Mouse (Mus musculus) neutrophil, adult 59 days (primary cell): ENCODE measurements around the gene Smim24. TPM values are rescaled to one million over a fixed set of nuclear protein-coding genes. Genes with fewer than 3 reads are reported as not detected.

ENCODE experiments used
- total RNA-seq, 2 experiments: library from RNA; stranded (reverse); gene quantifications; 1 replicate in 1 of 2; 2 replicates in 1 of 2; pipeline ENCODE4 v1.2.4; 2023

The Smim24 gene
- 1 to 10 TPM; 5.6 to 9.3 TPM for total RNA-seq

DNA sequence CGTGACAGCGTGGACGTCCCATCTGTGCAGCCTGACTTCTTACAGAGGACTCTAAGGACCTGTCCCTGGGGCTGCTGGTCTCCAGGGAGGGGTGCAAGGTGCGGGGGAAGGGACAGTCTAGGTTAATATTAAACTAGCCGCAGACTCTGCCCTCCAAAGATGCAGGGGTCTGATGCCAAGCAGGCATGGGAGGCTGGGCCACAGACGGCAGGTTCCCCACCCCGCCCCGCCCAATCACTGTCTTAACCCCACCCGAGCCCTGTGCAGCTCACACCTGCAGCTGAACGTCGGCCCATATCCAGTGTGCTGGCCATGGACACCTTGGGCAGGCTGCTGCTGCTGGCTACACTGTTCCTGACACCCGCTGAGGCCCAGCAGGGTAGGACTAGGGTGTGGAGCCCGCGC, at the start of gene Smim24:
TSS of gene Smim24 (plus strand) at position 271 of the 405 bp plus-strand sequence.

GRCm38 (mm10) chr10:81350351-81351063, 42.3 kb upstream of the Smim24 start, which contains the start of gene Hmg20b:
TSS of gene Hmg20b (minus strand) at chr10:81350480.

DNA sequence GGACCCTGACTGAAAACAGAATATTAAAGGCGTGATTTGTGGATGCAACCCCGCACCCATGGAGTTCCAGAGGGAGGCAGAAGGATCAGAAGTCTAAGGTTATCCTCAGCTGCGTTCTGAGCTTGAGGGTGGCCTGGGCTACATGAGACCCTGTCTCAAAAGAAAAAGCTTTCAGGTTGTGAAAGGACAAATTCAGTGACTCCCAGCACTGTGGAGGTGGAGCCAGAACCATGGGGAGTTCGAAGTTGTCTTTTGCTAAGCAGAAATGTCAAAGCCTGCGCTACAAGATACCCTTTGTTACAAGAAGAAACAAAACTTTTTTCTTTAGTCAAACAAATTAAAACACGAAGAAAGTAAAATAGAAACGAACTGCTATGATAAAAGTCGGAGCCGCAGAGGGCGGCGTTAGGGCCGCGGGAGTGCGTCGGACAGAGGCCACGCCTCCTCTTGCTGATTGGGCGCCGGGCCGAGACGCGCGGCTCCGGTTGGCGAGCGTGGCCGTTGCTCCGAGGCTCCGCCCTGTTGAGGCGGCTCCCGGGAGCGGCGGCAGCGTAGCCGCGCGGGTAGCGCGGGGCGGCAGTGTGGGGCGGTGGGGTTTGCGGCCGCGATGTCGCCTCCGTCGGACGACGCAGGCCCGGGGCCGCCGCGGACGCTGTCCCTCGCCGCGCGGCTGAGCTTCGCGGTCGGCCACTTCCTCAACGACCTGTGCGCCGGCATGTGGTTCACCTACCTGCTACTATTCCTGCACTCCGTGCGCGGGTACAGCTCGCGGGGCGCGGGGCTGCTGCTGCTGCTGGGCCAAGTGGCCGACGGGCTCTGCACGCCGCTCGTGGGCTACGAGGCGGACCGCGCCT, 35.6 kb upstream of the Smim24 start, which contains the start of gene Mfsd12:
TSS of gene Mfsd12 (plus strand) at position 501 of the 854 bp plus-strand sequence.

GRCm38 (mm10) chr10:81365672-81366476, 27.0 kb upstream of the Smim24 start, which contains the start of gene 4930404N11Rik:
TSS of gene 4930404N11Rik (minus strand) at chr10:81365816.

GRCm38 (mm10) chr10:81377793-81378552, 14.9 kb upstream of the Smim24 start, which contains the start of gene Fzr1:
TSS of gene Fzr1 (minus strand) at chr10:81378516.

DNA sequence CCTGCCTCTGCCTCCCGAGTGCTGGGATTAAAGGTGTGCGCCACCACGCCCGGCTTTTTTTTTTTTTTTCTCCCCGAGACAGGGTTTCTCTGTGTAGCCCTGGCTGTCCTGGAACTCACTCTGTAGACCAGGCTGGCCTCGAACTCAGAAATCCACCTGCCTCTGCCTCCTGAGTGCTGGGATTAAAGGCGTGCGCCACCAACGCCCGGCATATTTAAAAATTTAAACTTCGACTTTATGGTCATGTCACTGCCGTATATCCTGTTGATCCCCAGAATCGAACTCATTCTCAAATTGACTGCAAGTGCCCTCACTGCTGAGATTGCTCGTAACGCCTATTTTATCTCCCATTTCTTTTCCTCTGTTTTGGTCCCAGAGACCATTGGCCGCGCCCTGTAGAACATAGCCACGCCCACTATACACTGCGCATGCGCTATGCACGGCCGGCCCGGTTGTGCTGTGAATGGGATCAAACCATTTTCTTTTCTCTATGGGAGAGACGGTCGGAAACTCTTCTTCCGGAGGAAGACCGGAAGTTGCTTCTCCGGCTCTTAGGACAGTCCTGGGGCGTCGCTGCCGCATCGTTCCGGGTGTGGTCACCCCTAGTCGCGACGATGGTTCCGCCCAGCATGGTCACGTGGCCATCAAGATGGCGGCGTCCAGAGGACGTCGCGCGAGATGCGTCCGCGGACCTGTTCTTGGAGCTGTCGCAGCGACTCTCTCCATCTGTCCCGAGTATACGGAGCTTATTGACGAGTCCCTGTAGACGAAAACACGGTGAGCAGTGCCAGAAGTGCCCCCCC, 8.8 kb upstream of the Smim24 start, which contains the start of the genes Dohh and Gm48551:
TSS of gene Dohh (plus strand) at position 627 of the 803 bp plus-strand sequence.
TSS of gene Gm48551 (plus strand) at position 665 of the 803 bp plus-strand sequence.

DNA sequence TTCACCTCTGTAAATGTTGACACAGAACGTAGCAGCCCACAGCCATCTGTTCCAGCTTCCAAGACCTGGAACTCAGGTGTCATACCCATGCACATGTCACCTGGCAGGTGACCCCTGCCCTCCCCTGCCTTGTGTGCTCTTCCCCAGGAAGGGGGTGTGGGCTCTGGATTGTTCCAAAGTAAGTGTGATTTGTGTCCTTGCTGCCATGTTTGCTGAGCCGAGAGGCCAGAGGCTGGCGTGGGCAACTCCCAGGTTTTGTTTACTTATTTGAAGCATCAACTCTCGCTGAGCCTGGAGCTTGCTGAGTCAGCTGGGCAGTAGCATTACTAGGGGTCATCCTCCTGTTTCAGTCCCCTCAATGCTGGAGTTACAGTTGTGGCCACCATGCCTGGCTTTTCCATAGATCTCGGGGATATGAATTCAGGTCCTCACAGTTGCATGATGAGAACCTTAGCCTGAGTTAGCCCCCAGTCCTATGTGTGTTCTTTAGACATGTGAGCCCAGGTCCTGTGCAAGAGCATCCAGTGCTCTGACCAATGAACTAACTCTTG, 4.3 kb upstream of the Smim24 start, which contains the start of gene Gm48552:
TSS of gene Gm48552 (plus strand) at position 501 of the 551 bp plus-strand sequence.

Other genes with a start within 250 kb of the Smim24 start
- 10 to 100 TPM; 27.4 to 29.6 TPM for gene Pias4, start 225.1 kb upstream of the Smim24 start, total RNA-seq
- 100 to 1,000 TPM; 738 to 811 TPM for gene Eef2, start 216.4 kb upstream of the Smim24 start, total RNA-seq
- 10 to 100 TPM; 26.7 to 27.9 TPM for gene Dapk3, start 210.0 kb upstream of the Smim24 start, total RNA-seq
- gene 4930442H23Rik, start 209.2 kb upstream of the Smim24 start, total RNA-seq = not detected
- not detected for gene Nmrk2, start 191.0 kb upstream of the Smim24 start, total RNA-seq
- not detected for gene Atcay, start 162.2 kb upstream of the Smim24 start, total RNA-seq
- 1 to 10 TPM in 1 of 2 experiments, under 1 TPM in 1; 0.24 to 1.1 TPM for gene Zfr2, start 159.9 kb upstream of the Smim24 start, total RNA-seq
- gene Matk, start 140.1 kb upstream of the Smim24 start, total RNA-seq = 10 to 100 TPM in 1 of 2 experiments, 1 to 10 TPM in 1; 5.1 to 10.3 TPM
- gene Mrpl54, start 126.1 kb upstream of the Smim24 start, total RNA-seq = 10 to 100 TPM; 33.8 to 41.6 TPM
- gene Apba3, start 126.1 kb upstream of the Smim24 start, total RNA-seq = 10 to 100 TPM; 26.1 to 28.4 TPM
- gene Tjp3, start 101.5 kb upstream of the Smim24 start, total RNA-seq = 1 to 10 TPM; 5.1 to 5.4 TPM
- 10 to 100 TPM; 92.2 TPM for gene Pip5k1c, start 100.1 kb upstream of the Smim24 start, total RNA-seq
- 10 to 100 TPM; 25.0 to 30.3 TPM for gene Cactin, start 71.9 kb upstream of the Smim24 start, total RNA-seq
- under 1 TPM; 0.49 to 0.58 TPM for gene Tbxa2r, start 64.3 kb upstream of the Smim24 start, total RNA-seq
- not detected for gene Gipc3, start 49.8 kb upstream of the Smim24 start, total RNA-seq
- gene Hmg20b, start 42.6 kb upstream of the Smim24 start, total RNA-seq = 10 to 100 TPM; 41.7 to 57.4 TPM
- gene Mfsd12, start 35.6 kb upstream of the Smim24 start, total RNA-seq = 10 to 100 TPM; 16.0 to 20.4 TPM
- 1 to 10 TPM; 4.5 to 5.1 TPM for gene 4930404N11Rik, start 27.2 kb upstream of the Smim24 start, total RNA-seq
- gene Fzr1, start 14.5 kb upstream of the Smim24 start, total RNA-seq = 10 to 100 TPM; 49.9 to 55.8 TPM
- 10 to 100 TPM; 16.9 to 19.6 TPM for gene Dohh, start 8.6 kb upstream of the Smim24 start, total RNA-seq
- 1 to 10 TPM in 1 of 2 experiments, under 1 TPM in 1; 0.35 to 1.0 TPM for gene Gm48551, start 8.6 kb upstream of the Smim24 start, total RNA-seq
- not detected for gene Gm48552, start 4.0 kb upstream of the Smim24 start, total RNA-seq
- 10 to 100 TPM; 59.7 to 65.2 TPM for gene Nfic, start 62.6 kb downstream of the Smim24 start, total RNA-seq
- under 1 TPM in 1 of 2 experiments, not detected in 1; 0.46 TPM for gene Celf5, start 89.7 kb downstream of the Smim24 start, total RNA-seq
- gene Ncln, start 103.3 kb downstream of the Smim24 start, total RNA-seq = 100 to 1,000 TPM; 112 to 133 TPM
- 10 to 100 TPM; 68.9 to 87.5 TPM for gene S1pr4, start 107.1 kb downstream of the Smim24 start, total RNA-seq
- 10 to 100 TPM; 36.8 to 37.6 TPM for gene Gna15, start 131.2 kb downstream of the Smim24 start, total RNA-seq
- 10 to 100 TPM in 1 of 2 experiments, 1 to 10 TPM in 1; 9.7 to 13.9 TPM for gene Gna11, start 152.1 kb downstream of the Smim24 start, total RNA-seq
- 100 to 1,000 TPM; 319 to 329 TPM for gene Aes, start 166.4 kb downstream of the Smim24 start, total RNA-seq
- gene Tle2, start 181.5 kb downstream of the Smim24 start, total RNA-seq = 1 to 10 TPM; 1.1 to 1.9 TPM
- gene Tle6, start 208.0 kb downstream of the Smim24 start, total RNA-seq = 1 to 10 TPM; 3.0 to 4.4 TPM
- gene BC025920, start 213.2 kb downstream of the Smim24 start, total RNA-seq = 1 to 10 TPM; 1.0 to 1.3 TPM
- 10 to 100 TPM; 13.2 to 14.2 TPM for gene Sirt6, start 234.7 kb downstream of the Smim24 start, total RNA-seq
- gene Ankrd24, start 235.5 kb downstream of the Smim24 start, total RNA-seq = 1 to 10 TPM; 1.1 to 1.6 TPM